Mouse (Mus musculus) lung, embryonic 16.5 days (tissue): ENCODE data around the gene Fmod. TPM values are rescaled to one million over a fixed set of nuclear protein-coding genes. Genes with fewer than 3 reads are reported as not detected.

Experiments used
- ATAC-seq: fragments of 200-750 bp; cut with Nextera tagmentation; 2 replicates; pipeline ENCODE4 v1.8.0; 2017; ENCODE audit warnings: low read depth, mild to moderate bottlenecking, moderate library complexity
- H3K27ac ChIP-seq: fragments of 300-500 bp; sonication (generic); 2 replicates; pipeline ENCODE4 v1.5.1; 2014; ENCODE audit warnings: mild to moderate bottlenecking, control low read depth, low read length
- H3K27me3 ChIP-seq: fragments of 300-500 bp; sonication (generic); 2 replicates; pipeline ENCODE4 v1.6.1; 2014; ENCODE audit warnings: low read depth, low read length, mixed read lengths; ENCODE audit not compliant: control insufficient read depth, insufficient read depth
- H3K36me3 ChIP-seq: fragments of 300-500 bp; sonication (generic); 2 replicates; pipeline ENCODE4 v1.6.1; 2014; ENCODE audit warnings: low read length; ENCODE audit not compliant: control insufficient read depth, insufficient read depth
- H3K4me1 ChIP-seq: fragments of 300-500 bp; sonication (generic); replicated peaks from 2 replicates; pipeline ENCODE4 v1.6.1; 2014; ENCODE audit warnings: low read length, mixed read lengths; ENCODE audit not compliant: control insufficient read depth, insufficient read depth
- H3K4me2 ChIP-seq: fragments of 300-500 bp; sonication (generic); 2 replicates; pipeline ENCODE4 v1.6.1; 2014; ENCODE audit warnings: low read depth, low read length, control low read depth
- H3K4me3 ChIP-seq: fragments of 300-500 bp; sonication (generic); 2 replicates; pipeline ENCODE4 v1.5.1; 2014; ENCODE audit warnings: mild to moderate bottlenecking, low read length, control low read depth
- H3K9ac ChIP-seq: fragments of 300-500 bp; sonication (generic); 2 replicates; pipeline ENCODE4 v1.6.1; 2014; ENCODE audit warnings: low read length, control low read depth
- H3K9me3 ChIP-seq: fragments of 300-500 bp; sonication (generic); 2 replicates; pipeline ENCODE4 v1.6.1; 2016; ENCODE audit warnings: low read length; ENCODE audit not compliant: control insufficient read depth
- WGBS: fragments of 180-500 bp; shearing (Covaris S2); extraction: QIAGEN DNeasy Blood & Tissue Kit; methylation state at CpG from one replicate; pipeline ENCODE4 v1.1.7; 2014; 5-methylcytosine and 5-hydroxymethylcytosine counted together
- polyA plus RNA-seq: library from polyadenylated mRNA; unstranded; fragments of >200 nt; fragmentation: Nextera tagmentation; extraction: Ambion mirVana; gene quantifications from 2 replicates; pipeline ENCODE4 v1.2.1, GENCODE M21; 2015

Fmod gene
- 159 and 191 TPM in 2 replicates for polyA plus RNA-seq

DNA sequence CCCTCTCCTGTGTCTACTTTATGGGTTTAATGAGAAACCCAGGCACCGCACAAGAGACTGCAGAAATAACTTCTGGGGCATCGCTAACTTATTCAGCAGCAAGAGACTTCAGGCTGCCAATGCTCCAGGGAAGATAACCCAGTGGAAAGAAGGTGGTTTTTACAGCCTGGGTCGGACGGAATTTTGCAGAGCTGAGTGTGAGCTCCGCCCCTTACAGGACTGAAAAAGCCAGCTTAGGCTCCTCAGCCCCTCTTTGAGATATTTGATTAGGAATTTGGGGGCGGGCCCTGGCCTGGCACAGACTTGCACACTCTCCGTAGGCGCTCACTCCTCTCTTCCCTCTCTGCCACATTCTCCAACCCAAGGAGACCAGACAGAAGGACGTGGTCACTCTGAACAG, at the start of gene Fmod:
Gene Fmod (plus strand): TSS at position 83 of the 400 bp plus-strand sequence.
- Histone ChIP-seq H3K4me2 (peak within 1 kb of the TSS; percentile 60), H3K9ac (peak within 1 kb of the TSS; percentile 62), H3K4me1 (peaks cover 40% of the 10 kb centered on the region), H3K9me3 (no peaks in the 10 kb centered on the region), H3K4me3 (peak within 1 kb of the TSS; percentile 45), H3K27ac (peak within 1 kb of the TSS; percentile 62), H3K36me3 (no peaks in the 10 kb centered on the region), H3K27me3 (no peaks in the 10 kb centered on the region)
- 14% methylated on average over 9 of the region's 9 CpGs for WGBS
- peak; percentile 85 for ATAC-seq

DNA sequence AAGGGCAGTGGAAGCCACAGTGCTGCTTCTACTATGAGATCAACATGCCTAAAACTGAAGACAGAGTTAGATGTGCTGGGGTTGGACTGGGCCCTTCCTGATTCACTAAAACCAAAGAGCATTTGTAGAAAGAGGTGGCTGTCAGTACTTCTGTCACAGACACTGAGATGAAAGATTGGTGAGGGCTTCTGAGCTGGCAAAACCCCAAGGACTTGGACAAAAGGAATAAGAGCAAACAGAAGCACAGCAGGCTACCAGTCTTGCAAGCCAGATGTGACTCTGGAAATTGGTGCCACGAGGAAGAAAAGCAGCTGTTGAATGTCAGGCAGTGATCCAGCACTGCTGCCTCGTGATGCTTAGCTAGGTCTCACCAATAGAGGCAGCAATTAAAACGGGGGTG, 48.2 kb upstream of the Fmod start:
- Histone ChIP-seq H3K27ac (peak overlapping the region; percentile 34), H3K36me3 (no peaks in the 10 kb centered on the region), H3K9ac (no peak overlapping the region), H3K4me1 (peaks cover 3% of the 10 kb centered on the region), H3K4me2 (no peak overlapping the region), H3K4me3 (no peak overlapping the region), H3K9me3 (0 out of 2 replicates have a peak, but pooled peaks cover 3% of the 10 kb centered on the region), H3K27me3 (no peaks in the 10 kb centered on the region)
- 20% methylated on average over 3 of the region's 3 CpGs for WGBS
- ATAC-seq: peak; percentile 79

DNA sequence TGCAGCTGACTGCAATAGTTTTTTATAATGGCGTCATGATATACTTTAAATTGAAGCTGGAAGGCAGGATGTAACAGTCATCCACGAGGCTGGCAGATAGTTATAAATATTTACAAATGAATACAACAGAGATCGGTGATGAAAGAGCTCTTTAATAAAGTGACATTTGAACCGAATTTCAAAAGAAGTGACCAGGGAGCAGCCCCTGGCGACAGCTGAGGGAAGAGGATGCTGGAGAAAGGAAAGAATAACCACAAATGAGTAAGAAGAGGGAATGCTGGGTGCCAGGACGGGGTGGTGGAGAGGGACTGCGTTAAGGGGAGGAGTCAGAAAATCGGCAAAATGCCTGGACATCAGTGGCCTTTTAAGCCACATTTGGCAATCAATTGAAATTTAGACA, 45.8 kb upstream of the Fmod start:
- Histone ChIP-seq H3K4me3 (no peak overlapping the region), H3K9ac (no peak overlapping the region), H3K4me2 (no peak overlapping the region), H3K4me1 (peaks cover 3% of the 10 kb centered on the region), H3K36me3 (no peaks in the 10 kb centered on the region), H3K27me3 (no peaks in the 10 kb centered on the region), H3K9me3 (no peaks in the 10 kb centered on the region), H3K27ac (peak overlapping the region; percentile 74)
- WGBS: 30% methylated on average over 8 of the region's 8 CpGs
- peak; percentile 89 for ATAC-seq

DNA sequence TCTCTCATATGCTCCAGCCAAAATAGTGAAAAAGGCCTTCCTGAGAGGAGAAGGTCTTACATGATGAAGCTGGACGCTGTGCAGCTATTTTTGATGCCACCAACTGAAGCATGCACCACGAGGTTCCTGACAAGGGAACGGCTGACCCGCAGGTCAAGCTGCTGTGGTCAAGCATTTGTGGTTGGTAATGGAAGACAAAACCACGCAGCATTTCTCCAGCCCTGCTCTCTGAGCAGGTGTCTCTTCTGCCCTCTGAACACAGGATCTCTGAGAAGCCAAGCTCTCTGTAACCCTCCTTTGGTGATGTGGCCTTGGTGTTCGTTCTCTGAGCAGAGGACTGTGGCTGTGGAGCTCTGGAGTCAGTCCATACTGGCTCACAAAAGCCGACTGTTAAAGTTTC, 31.6 kb upstream of the Fmod start:
- Histone ChIP-seq H3K4me3 (no peak overlapping the region), H3K4me1 (peaks cover 19% of the 10 kb centered on the region), H3K9me3 (no peaks in the 10 kb centered on the region), H3K27ac (peak overlapping the region; percentile 98), H3K4me2 (no peak overlapping the region), H3K27me3 (no peaks in the 10 kb centered on the region), H3K9ac (peak overlapping the region; percentile 16), H3K36me3 (no peaks in the 10 kb centered on the region)
- no peak for ATAC-seq
- 49% methylated on average over 7 of the region's 7 CpGs for WGBS

DNA sequence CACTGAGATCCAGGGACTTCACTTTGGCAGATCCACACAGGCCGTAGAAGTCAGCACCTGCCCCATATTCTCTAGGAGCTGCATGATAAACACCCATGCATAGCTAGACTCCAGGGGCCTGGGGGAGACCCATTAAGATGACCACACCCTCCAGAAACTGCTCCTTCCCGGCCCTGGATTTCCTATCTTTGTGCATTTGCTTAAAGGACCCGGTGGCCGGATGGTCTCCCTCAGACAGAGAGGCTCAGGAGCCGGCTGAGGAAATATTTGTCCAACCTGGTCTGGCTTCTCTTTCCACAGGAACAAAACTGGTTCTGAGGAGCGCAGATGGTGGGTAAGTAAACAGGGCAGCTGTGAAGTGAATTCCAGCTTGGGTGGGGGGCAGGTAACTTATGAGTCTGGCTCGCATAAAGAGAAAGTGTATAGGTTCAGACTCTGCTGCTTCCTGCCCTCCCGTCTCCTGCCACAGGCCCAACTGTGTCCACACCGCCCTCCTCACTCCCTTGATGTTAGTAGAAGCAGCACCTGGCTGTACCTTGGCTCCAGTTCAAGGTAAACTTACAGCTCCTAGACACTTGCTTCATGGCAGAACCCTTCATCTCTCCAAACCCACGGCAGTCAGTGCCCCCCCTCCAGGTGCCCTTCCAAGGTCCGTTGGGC, 30.8 kb upstream of the Fmod start:
- Histone ChIP-seq H3K27me3 (no peaks in the 10 kb centered on the region), H3K36me3 (no peaks in the 10 kb centered on the region), H3K4me3 (no peak overlapping the region), H3K4me2 (0 out of 2 replicates have a peak overlapping the region, but pooled peaks have one; percentile 7), H3K9me3 (no peaks in the 10 kb centered on the region), H3K4me1 (peaks cover 19% of the 10 kb centered on the region), H3K9ac (no peak overlapping the region), H3K27ac (peak overlapping the region; percentile 98)
- ATAC-seq: peak; percentile 97
- WGBS: 39% methylated on average over 11 of the region's 11 CpGs

DNA sequence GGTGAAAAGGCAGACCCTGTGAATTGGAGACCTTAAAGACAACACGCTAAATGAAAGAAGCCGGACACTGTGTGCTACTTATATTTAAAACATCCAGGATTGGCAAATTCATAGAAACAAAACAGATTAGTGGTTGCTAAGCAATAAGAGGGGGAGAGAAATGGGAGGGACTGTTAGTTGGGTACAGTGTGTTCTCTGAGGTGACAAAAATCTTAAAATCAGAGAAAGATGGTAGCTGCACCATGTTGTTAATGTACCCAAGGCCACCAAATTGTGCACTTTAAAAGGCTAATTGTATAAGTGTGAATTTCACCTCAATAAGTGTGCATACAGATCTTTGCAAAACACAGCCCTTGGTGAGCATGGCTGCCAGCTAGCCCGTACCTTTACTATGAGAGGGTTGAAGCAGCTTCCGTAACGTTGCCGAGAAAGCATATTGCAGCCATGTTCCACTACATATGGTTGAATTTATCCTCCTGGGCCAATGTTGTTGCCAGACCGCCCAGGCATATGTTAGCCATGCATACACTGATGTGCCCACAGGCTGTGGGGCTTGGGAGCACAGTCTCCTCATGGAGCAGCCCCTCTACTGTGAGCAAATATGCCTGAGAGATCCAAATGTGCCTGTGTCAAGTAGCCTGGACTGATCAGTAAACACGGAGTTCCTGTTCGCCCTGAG, 12.6 kb upstream of the Fmod start:
- Histone ChIP-seq H3K9ac (no peak overlapping the region), H3K27me3 (no peaks in the 10 kb centered on the region), H3K27ac (no peak overlapping the region), H3K4me1 (peaks cover 13% of the 10 kb centered on the region), H3K9me3 (no peaks in the 10 kb centered on the region), H3K36me3 (no peaks in the 10 kb centered on the region), H3K4me3 (no peak overlapping the region), H3K4me2 (no peak overlapping the region)
- ATAC-seq: peak; percentile 31; the same call in 1 of the 2 replicates
- 71% methylated on average over 9 of the region's 9 CpGs for WGBS

DNA sequence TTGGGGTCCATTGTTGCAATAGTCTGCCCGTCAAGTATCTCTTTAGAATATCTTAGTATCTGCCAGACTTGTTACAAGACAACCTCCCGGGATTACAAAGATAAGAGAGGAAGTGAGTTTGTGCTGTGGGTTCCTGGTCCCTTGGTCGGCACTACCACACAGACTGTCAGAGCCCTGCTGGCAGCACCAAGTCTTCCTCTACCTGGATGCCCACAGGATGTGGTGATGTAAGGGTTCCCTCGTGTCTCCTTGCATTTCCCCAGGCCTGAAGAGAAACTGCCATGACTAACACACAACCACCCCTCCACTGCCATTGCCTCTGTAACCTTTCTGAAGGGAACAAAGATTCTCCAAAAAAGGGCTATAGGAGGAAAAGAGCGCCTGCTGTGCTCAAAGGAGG, 11.1 kb upstream of the Fmod start:
- Histone ChIP-seq H3K36me3 (no peaks in the 10 kb centered on the region), H3K9me3 (no peaks in the 10 kb centered on the region), H3K27me3 (no peaks in the 10 kb centered on the region), H3K4me1 (peaks cover 13% of the 10 kb centered on the region), H3K4me3 (no peak overlapping the region), H3K9ac (no peak overlapping the region), H3K4me2 (no peak overlapping the region), H3K27ac (no peak overlapping the region)
- no peak for ATAC-seq
- WGBS: 56% methylated on average over 5 of the region's 5 CpGs

DNA sequence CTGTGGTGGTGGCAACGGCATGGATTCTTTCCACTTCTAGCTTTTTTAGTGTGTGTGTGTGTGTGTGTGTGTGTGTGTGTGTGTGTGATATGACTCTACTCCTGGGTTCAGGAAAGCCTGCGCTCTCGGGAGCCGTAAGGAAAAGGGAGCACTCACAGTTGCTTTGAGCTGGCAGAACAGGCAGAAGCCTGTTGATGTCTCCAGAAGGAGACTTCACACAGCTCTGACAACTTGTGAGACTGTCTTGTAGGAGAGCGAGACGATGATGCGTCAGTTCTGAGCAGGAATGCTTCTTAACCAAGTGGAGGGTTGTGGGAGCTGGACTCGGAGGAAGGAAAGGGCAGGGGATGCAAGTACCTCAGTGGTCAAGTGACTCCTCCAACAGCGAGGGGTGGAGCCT, 10.3 kb upstream of the Fmod start:
- 77% methylated on average over 9 of the region's 9 CpGs for WGBS
- no peak for ATAC-seq
- no peaks in the 10 kb centered on the region for H3K27me3 ChIP-seq

DNA sequence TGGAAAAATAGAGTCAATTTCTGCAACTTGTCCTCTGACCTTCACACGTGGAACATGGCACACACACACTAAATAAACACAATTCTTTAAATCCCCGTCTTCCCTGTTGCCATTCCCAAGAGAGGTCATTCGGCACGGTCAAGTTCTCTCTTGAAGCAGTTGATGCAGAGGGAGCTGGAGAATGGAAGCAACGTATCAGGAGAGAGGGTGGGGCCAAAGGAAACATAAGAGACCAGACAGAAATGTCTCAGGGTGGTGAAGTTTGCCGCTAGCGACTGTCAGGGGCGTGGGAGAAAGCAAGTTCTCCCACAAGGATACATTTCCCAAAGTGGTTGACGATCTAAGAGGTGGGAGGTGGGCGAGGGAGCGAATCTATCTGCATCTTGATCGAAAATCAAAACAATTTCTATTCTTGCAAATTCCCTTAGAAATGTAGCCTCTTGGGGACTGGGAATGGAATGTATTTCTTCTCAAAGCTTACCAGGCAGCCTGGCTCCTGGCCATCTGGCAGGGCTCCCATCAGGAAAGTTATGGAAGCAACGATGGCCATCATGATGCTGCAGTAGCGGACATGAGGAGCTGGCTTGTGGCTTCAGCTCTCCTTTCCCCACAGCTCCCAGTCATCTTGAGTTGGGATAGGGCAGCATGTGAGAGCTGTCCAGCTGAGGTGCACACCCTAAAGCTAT, 8.8 kb upstream of the Fmod start:
- 33% methylated on average over 14 of the region's 14 CpGs for WGBS
- H3K4me2 ChIP-seq: no peak overlapping the region; the same call in 1 of the 2 replicates
- peaks cover 13% of the 10 kb centered on the region for H3K4me1 ChIP-seq
- H3K27ac ChIP-seq: peak overlapping the region; percentile 56
- no peaks in the 10 kb centered on the region for H3K9me3 ChIP-seq
- H3K27me3 ChIP-seq: no peaks in the 10 kb centered on the region
- peak; percentile 53; the same call in 1 of the 2 replicates for ATAC-seq
- no peak overlapping the region for H3K9ac ChIP-seq
- H3K4me3 ChIP-seq: no peak overlapping the region
- H3K36me3 ChIP-seq: no peaks in the 10 kb centered on the region

More for the DNA sequence above, 10.3 kb upstream of the Fmod start:
- Histone ChIP-seq H3K4me1 (peaks cover 13% of the 10 kb centered on the region), H3K4me3 (no peak overlapping the region), H3K36me3 (no peaks in the 10 kb centered on the region), H3K27ac (no peak overlapping the region), H3K4me2 (no peak overlapping the region), H3K9ac (no peak overlapping the region), H3K9me3 (no peaks in the 10 kb centered on the region)
